29 mouse cellular contexts compared by ENCODE assay signal in the genomic region with DNA sequence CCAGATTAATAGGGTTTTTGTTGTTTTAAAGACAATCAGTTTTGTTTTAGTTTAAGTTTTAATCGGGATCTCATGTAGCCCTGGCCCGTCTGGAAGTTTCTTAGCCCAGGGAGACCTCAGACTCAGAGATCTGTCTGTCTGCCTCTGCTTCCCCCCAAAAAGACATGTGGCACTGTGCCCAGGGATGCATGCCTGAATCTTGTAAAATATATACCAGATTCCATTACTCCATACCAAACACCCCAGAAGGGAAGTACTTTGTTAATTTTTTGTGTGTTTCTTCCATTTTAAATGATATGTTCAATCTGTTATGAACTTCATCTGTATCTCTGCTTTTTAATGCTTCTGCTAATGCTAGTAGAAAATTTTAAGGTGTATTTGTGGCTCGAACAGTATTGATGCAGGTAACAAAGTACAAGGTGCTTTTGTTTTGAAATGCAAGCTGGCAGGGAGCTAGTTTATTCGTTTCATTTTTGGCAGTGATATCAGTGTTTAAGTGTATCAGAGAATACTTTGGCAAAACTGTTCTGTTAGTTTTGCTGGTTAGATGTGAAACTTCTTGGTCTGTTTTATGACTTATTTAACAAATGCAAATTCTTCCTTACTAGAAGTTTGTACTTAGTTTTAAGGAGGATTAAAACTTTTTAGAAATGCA. TPM values are rescaled to one million over a fixed set of nuclear protein-coding genes. Genes with fewer than 3 reads are reported as not detected.
"Had no signal": no experiment of that assay in that cellular context is flagged by ENCODE, and none has a peak within 500 bp of the region (broad histone marks: within the 10 kb centered on the region; RNA-seq: fewer than 3 reads in every experiment).

No protein-coding gene starts in this region.

- H3K4me2 ChIP-seq: embryonic facial prominence, embryonic 12.5 days; embryonic facial prominence, embryonic 13.5 days; embryonic facial prominence, embryonic 15.5 days; forebrain, embryonic 12.5 days; forebrain, embryonic 13.5 days; forebrain, embryonic 15.5 days had no signal

- H3K9me3 ChIP-seq: embryonic facial prominence, embryonic 10.5 days; embryonic facial prominence, embryonic 12.5 days; embryonic facial prominence, embryonic 13.5 days; embryonic facial prominence, embryonic 15.5 days; forebrain, embryonic 10.5 days; forebrain, embryonic 12.5 days; forebrain, embryonic 13.5 days; forebrain, embryonic 15.5 days had no signal

- H3K9ac ChIP-seq: embryonic facial prominence, embryonic 12.5 days; embryonic facial prominence, embryonic 13.5 days; embryonic facial prominence, embryonic 15.5 days; forebrain, embryonic 12.5 days; forebrain, embryonic 13.5 days; forebrain, embryonic 15.5 days; forebrain, postnatal 0 days had no signal

- H3K4me3 ChIP-seq: embryonic facial prominence, embryonic 10.5 days; embryonic facial prominence, embryonic 12.5 days; embryonic facial prominence, embryonic 13.5 days; embryonic facial prominence, embryonic 15.5 days; erythroblast, embryonic 14.5 days; forebrain, embryonic 10.5 days; forebrain, embryonic 12.5 days; forebrain, embryonic 13.5 days; forebrain, embryonic 15.5 days; gastrocnemius, adult 2 months had no signal

- H3K27ac ChIP-seq: embryonic facial prominence, embryonic 10.5 days; embryonic facial prominence, embryonic 12.5 days; embryonic facial prominence, embryonic 13.5 days; embryonic facial prominence, embryonic 15.5 days; forebrain, embryonic 10.5 days; forebrain, embryonic 12.5 days; forebrain, embryonic 13.5 days; forebrain, embryonic 15.5 days; gastrocnemius, adult 2 months had no signal

- H3K4me1 ChIP-seq: embryonic facial prominence, embryonic 10.5 days; embryonic facial prominence, embryonic 12.5 days; embryonic facial prominence, embryonic 13.5 days; embryonic facial prominence, embryonic 15.5 days; forebrain, embryonic 10.5 days; forebrain, embryonic 12.5 days had no signal

- H3K27me3 ChIP-seq: embryonic facial prominence, embryonic 12.5 days; embryonic facial prominence, embryonic 13.5 days; embryonic facial prominence, embryonic 15.5 days; forebrain, embryonic 12.5 days; forebrain, embryonic 13.5 days; forebrain, embryonic 15.5 days had no signal

- ATAC-seq: forebrain, embryonic 13.5 days; forebrain, embryonic 14.5 days; forebrain, embryonic 15.5 days; forebrain, embryonic 16.5 days; forebrain, postnatal 0 days had no signal

- DNase-seq: cerebellum, adult 18-20 months; cerebellum, adult 2 months; cerebellum, adult 8-10 months; cerebellum, adult 9-10 months; cerebellum, adult 9-11 months; cerebellum, postnatal 10 days; cerebellum, postnatal 14 days; cerebellum, postnatal 25 days; cerebellum, postnatal 36 days; embryo, embryonic 11 days; forebrain, postnatal 0 days; gastrocnemius, adult 2 months; gastrocnemius, postnatal 10 days; gastrocnemius, postnatal 14 days; gastrocnemius, postnatal 25 days; gastrocnemius, postnatal 36 days; heart, adult 18-20 months had no signal

RNA-seq across cellular contexts. Expression of a gene that starts 30.5 kb away (rescaled TPM):
- total RNA-seq: common myeloid progenitor, adult 5-6 weeks had no signal
- polyA plus RNA-seq: erythroblast, embryonic 14.5 days had no signal
